Mouse (Mus musculus) CH12.LX (cell line): ENCODE data around the gene Smpd1. TPM values are rescaled to one million over a fixed set of nuclear protein-coding genes. Genes with fewer than 3 reads are reported as not detected.
A peak's percentile ranks its signal among the peaks of the same experiment; 100 is the strongest.

Experiments used
- DNase-seq: peaks from one replicate; pipeline ENCODE4 v3.0.0-alpha.2; 2013; ENCODE audit errors: extremely low read depth
- H3K27ac ChIP-seq: 2 replicates; pipeline ENCODE4 v1.5.1; 2012; ENCODE audit warnings: low read depth, mild to moderate bottlenecking, control low read depth, moderate library complexity; ENCODE audit not compliant: insufficient read depth
- H3K27me3 ChIP-seq: replicated peaks from 2 replicates; pipeline ENCODE3; 2012; ENCODE audit warnings: inconsistent platforms
- H3K36me3 ChIP-seq, 2 experiments: replicated peaks in 1 of 2; 2 replicates each; pipeline versions ENCODE3 to v1.6.1; 2012; ENCODE audit warnings: inconsistent platforms in 1 of 2, low read length in 1 of 2, mild to moderate bottlenecking in 1 of 2, mixed read lengths in 1 of 2, moderate library complexity in 1 of 2; ENCODE audit not compliant: control insufficient read depth in 1 of 2, insufficient read depth in 1 of 2
- H3K4me1 ChIP-seq, 2 experiments: 2 replicates each; pipeline ENCODE4 v1.6.1; 2012; ENCODE audit warnings: inconsistent platforms in 1 of 2, moderate library complexity in 1 of 2; ENCODE audit not compliant: insufficient read depth in 2 of 2, control insufficient read depth in 1 of 2
- H3K4me2 ChIP-seq: 2 replicates; pipeline ENCODE4 v1.6.1; 2012; ENCODE audit warnings: low read depth, mild to moderate bottlenecking, control low read depth; ENCODE audit not compliant: poor library complexity, insufficient read depth, severe bottlenecking
- H3K4me3 ChIP-seq, 3 experiments: fragments of 150-350 bp in 1 of 3; sonication (generic) in 1 of 3; replicated peaks in 1 of 3; 2 replicates each; pipeline versions ENCODE3 to v1.5.1; 2011 to 2012; ENCODE audit warnings: low read depth in 2 of 3, low read length in 2 of 3, mild to moderate bottlenecking in 2 of 3, moderate library complexity in 2 of 3, control low read depth in 1 of 3, improper control_type of control experiment in 1 of 3, inconsistent platforms in 1 of 3, mixed read lengths in 1 of 3; ENCODE audit not compliant: poor library complexity in 1 of 3
- H3K79me2 ChIP-seq: replicated peaks from 2 replicates; pipeline ENCODE4 v1.6.1; 2012; ENCODE audit warnings: mild to moderate bottlenecking, moderate library complexity; ENCODE audit not compliant: control insufficient read depth, poor library complexity, insufficient read depth, severe bottlenecking; ENCODE audit errors: extremely low read depth
- H3K9ac ChIP-seq: 2 replicates; pipeline ENCODE4 v1.6.1; 2012; ENCODE audit warnings: low read depth, mild to moderate bottlenecking, control low read depth, moderate library complexity; ENCODE audit not compliant: insufficient read depth
- H3K9me3 ChIP-seq: replicated peaks from 2 replicates; pipeline ENCODE3; 2012; ENCODE audit warnings: low read length, inconsistent platforms, mixed read lengths
- CHD1 ChIP-seq: IDR thresholded peaks from 2 replicates; pipeline ENCODE4 v1.6.1; 2012; ENCODE audit warnings: low read depth, low read length, improper control_type of control experiment, inconsistent platforms
- CTCF ChIP-seq, 2 experiments: IDR thresholded peaks in 1 of 2; conservative IDR thresholded peaks in 1 of 2; 2 replicates each; pipeline ENCODE4 v1.5.1; 2011 to 2012; ENCODE audit warnings: low read depth in 2 of 2, low read length in 2 of 2, improper control_type of control experiment in 1 of 2, inconsistent platforms in 1 of 2, mild to moderate bottlenecking in 1 of 2, moderate library complexity in 1 of 2
- E2F4 ChIP-seq: IDR thresholded peaks from 2 replicates; pipeline ENCODE4 v1.6.1; 2011; ENCODE audit warnings: low read depth, low read length, improper control_type of control experiment; ENCODE audit not compliant: insufficient replicate concordance
- ETS1 ChIP-seq: conservative IDR thresholded peaks from 2 replicates; pipeline ENCODE4 v1.6.1; 2012; ENCODE audit warnings: low read depth, mild to moderate bottlenecking, inconsistent platforms, low read length, improper control_type of control experiment, moderate library complexity
- GABPA ChIP-seq: IDR thresholded peaks from 2 replicates; pipeline ENCODE4 v1.6.1; 2012; ENCODE audit warnings: low read depth, low read length, improper control_type of control experiment, inconsistent platforms; ENCODE audit not compliant: insufficient replicate concordance
- HCFC1 ChIP-seq: IDR thresholded peaks from 2 replicates; pipeline ENCODE4 v1.6.1; 2012; ENCODE audit warnings: low read depth, mild to moderate bottlenecking, inconsistent platforms, low read length, improper control_type of control experiment
- IRF4 ChIP-seq: IDR thresholded peaks from 2 replicates; pipeline ENCODE4 v1.6.1; 2014; ENCODE audit warnings: low read depth, mild to moderate bottlenecking, inconsistent platforms, low read length, improper control_type of control experiment
- KAT2A ChIP-seq: IDR thresholded peaks from 2 replicates; pipeline ENCODE4 v1.6.1; 2012; ENCODE audit warnings: low read length, improper control_type of control experiment, inconsistent platforms; ENCODE audit not compliant: insufficient replicate concordance
- MAFK ChIP-seq: IDR thresholded peaks from 2 replicates; pipeline ENCODE4 v1.6.1; 2011; ENCODE audit warnings: low read length, improper control_type of control experiment; ENCODE audit not compliant: insufficient replicate concordance
- MAZ ChIP-seq: IDR thresholded peaks from 2 replicates; pipeline ENCODE4 v1.6.1; 2012; ENCODE audit warnings: low read depth, mild to moderate bottlenecking, inconsistent platforms, low read length, improper control_type of control experiment, moderate library complexity
- MEF2A ChIP-seq: IDR thresholded peaks from 2 replicates; pipeline ENCODE4 v1.6.1; 2014; ENCODE audit warnings: low read depth, mild to moderate bottlenecking, inconsistent platforms, low read length, improper control_type of control experiment, borderline replicate concordance
- NRF1 ChIP-seq: IDR thresholded peaks from 2 replicates; pipeline ENCODE4 v1.6.1; 2014; ENCODE audit warnings: low read depth, mild to moderate bottlenecking, inconsistent platforms, low read length, improper control_type of control experiment, moderate library complexity
- PAX5 ChIP-seq: IDR thresholded peaks from 2 replicates; pipeline ENCODE4 v1.6.1; 2012; ENCODE audit warnings: low read length, inconsistent platforms, mixed read lengths
- POLR2AphosphoS2 ChIP-seq: IDR thresholded peaks from 2 replicates; pipeline ENCODE4 v1.6.1; 2011; ENCODE audit warnings: low read depth, low read length, improper control_type of control experiment
- RAD21 ChIP-seq: IDR thresholded peaks from 2 replicates; pipeline ENCODE4 v1.6.1; 2011; ENCODE audit warnings: low read depth, mild to moderate bottlenecking, low read length, improper control_type of control experiment, moderate library complexity
- RCOR1 ChIP-seq: conservative IDR thresholded peaks from 2 replicates; pipeline ENCODE4 v1.6.1; 2012; ENCODE audit warnings: low read depth, mild to moderate bottlenecking, inconsistent platforms, low read length, improper control_type of control experiment
- SIN3A ChIP-seq: IDR thresholded peaks from 2 replicates; pipeline ENCODE4 v1.6.1; 2012; ENCODE audit warnings: low read length, improper control_type of control experiment, inconsistent platforms
- SMC3 ChIP-seq: IDR thresholded peaks from 2 replicates; pipeline ENCODE4 v1.6.1; 2011; ENCODE audit warnings: low read depth, low read length, improper control_type of control experiment
- TBP ChIP-seq: conservative IDR thresholded peaks from 2 replicates; pipeline ENCODE4 v1.6.1; 2011; ENCODE audit warnings: low read depth, low read length, improper control_type of control experiment
- TCF12 ChIP-seq: IDR thresholded peaks from 2 replicates; pipeline ENCODE4 v1.6.1; 2014; ENCODE audit warnings: low read depth, mild to moderate bottlenecking, inconsistent platforms, low read length, improper control_type of control experiment
- UBTF ChIP-seq: IDR thresholded peaks from 2 replicates; pipeline ENCODE4 v1.6.1; 2012; ENCODE audit warnings: low read depth, mild to moderate bottlenecking, inconsistent platforms, low read length, improper control_type of control experiment, moderate library complexity
- ZKSCAN1 ChIP-seq: IDR thresholded peaks from 2 replicates; pipeline ENCODE4 v1.6.1; 2012; ENCODE audit warnings: low read depth, inconsistent platforms, low read length, improper control_type of control experiment, borderline replicate concordance
- dilution Hi-C: fragments of 300-500 bp; cut with MboI; formaldehyde crosslinking; loops from 2 replicates; pipeline ENCODE4 v1.14.3; 2020; ENCODE audit warnings: low sequenced_read_pairs; ENCODE audit not compliant: extremely low pct_unique_long_range_greater_than_20kb, extremely low pct_ligation_motif_present
- in situ Hi-C: fragments of 300-500 bp; cut with MboI; formaldehyde crosslinking; loops from 3 replicates; pipeline ENCODE4 v1.14.3; 2019; ENCODE audit warnings: low sequenced_read_pairs, low pct_ligation_motif_present, low pct_unique_long_range_greater_than_20kb, mixed read lengths
- polyA plus RNA-seq: library from polyadenylated mRNA; unstranded; fragments of >175 nt; gene quantifications from 2 replicates; pipeline ENCODE4 v1.2.1, GENCODE M21; 2012; ENCODE audit warnings: low read depth; ENCODE audit not compliant: insufficient read length
- total RNA-seq, 2 experiments: library from RNA; depleted of rRNA; stranded (reverse); fragments of 300-350 nt in 1 of 2; fragments of >200 nt in 1 of 2; gene quantifications; 2 replicates each; pipeline ENCODE4 v1.2.3; 2012 to 2014

Gene Smpd1
- total and polyA plus RNA-seq, 3 experiments = 16.9 to 22.5 (median 17.9) TPM

- DNase-seq = no peak
- TF ChIP-seq MAFK = no peak
- no peak for TF ChIP-seq ZKSCAN1
- TF ChIP-seq RAD21 = no peak
- TF ChIP-seq E2F4 = no peak
- no peak for TF ChIP-seq SMC3
- TF ChIP-seq NRF1 = no peak
- no peak for TF ChIP-seq ETS1
- no peak for TF ChIP-seq PAX5
- TF ChIP-seq HCFC1 = no peak
- no peak for TF ChIP-seq UBTF
- TF ChIP-seq KAT2A = no peak
- TF ChIP-seq POLR2AphosphoS2 = no peak
- no peak for TF ChIP-seq CTCF (conservative IDR thresholded peaks at IDR 0.05 in 1 of 2, IDR thresholded peaks at IDR 0.05 in 1 of 2; ENCODE audit: low read depth in 2 of 2, low read length in 2 of 2)
- no peak for TF ChIP-seq MEF2A
- no peak for TF ChIP-seq IRF4
- no peak for TF ChIP-seq RCOR1
- no peak for TF ChIP-seq TCF12
- TF ChIP-seq GABPA = no peak
- no peak for TF ChIP-seq TBP
- TF ChIP-seq SIN3A = no peak
- dilution Hi-C loops = no loop called here
Measured at GRCm38 (mm10) chr7:105524222-105524621, 29.9 kb upstream of the Smpd1 start.

GRCm38 (mm10) chr7:105527306-105527937 is 26.7 kb upstream of the Smpd1 start:
- H3K9ac ChIP-seq = no peak overlapping the region
- peak; percentile 24 for DNase-seq
- in situ Hi-C loops (loop anchor here (10.0 kb wide), 2 partner anchors 53 to 123 kb away; partner anchors contain the start of genes Cnga4 and Fam160a2), dilution Hi-C loops (no loop called here)
- H3K9me3 ChIP-seq = no peaks in the 10 kb centered on the region
- H3K4me3 ChIP-seq = no peak overlapping the region
- no peak for TF ChIP-seq CHD1
- peak; percentile 16 to 80; a peak in 3 of 4 replicates for TF ChIP-seq CTCF (conservative IDR thresholded peaks at IDR 0.05 in 1 of 2, IDR thresholded peaks at IDR 0.05 in 1 of 2; ENCODE audit: low read depth in 2 of 2, low read length in 2 of 2)
- TF ChIP-seq RAD21 = peak; percentile 77
- TF ChIP-seq SMC3 = peak; percentile 54
- TF ChIP-seq MAZ = no peak
- H3K4me2 ChIP-seq = no peak overlapping the region
- no peak overlapping the region for H3K27ac ChIP-seq
- H3K27me3 ChIP-seq = no peaks in the 10 kb centered on the region
- peaks cover 0 to 17% of the 10 kb centered on the region in 2 experiments; a peak in 2 of 4 replicates for H3K4me1 ChIP-seq
- no peaks in the 10 kb centered on the region for H3K36me3 ChIP-seq
- H3K79me2 ChIP-seq = no peaks in the 10 kb centered on the region

More at GRCm38 (mm10) chr7:105524222-105524621, 29.9 kb upstream of the Smpd1 start:
- Histone ChIP-seq H3K27me3 (no peaks in the 10 kb centered on the region), H3K36me3 (no peaks in the 10 kb centered on the region), H3K9me3 (no peaks in the 10 kb centered on the region), H3K4me2 (no peak overlapping the region), H3K4me3 (no peak overlapping the region), H3K4me1 (peaks cover 0 to 21% of the 10 kb centered on the region in 2 experiments; a peak in 2 of 4 replicates), H3K79me2 (no peaks in the 10 kb centered on the region), H3K27ac (no peak overlapping the region), H3K9ac (no peak overlapping the region)
- in situ Hi-C loops = loop anchor here (10.0 kb wide), 2 partner anchors 49 to 119 kb away; partner anchors contain the start of genes Cnga4 and Fam160a2
